Mouse (Mus musculus): ENCODE data around the gene Gdap1l1. TPM values are rescaled to one million over a fixed set of nuclear protein-coding genes. Genes with fewer than 3 reads are reported as not detected.

The Gdap1l1 gene
- 3.9 and 5.0 TPM in 2 replicates for polyA plus RNA-seq (2015; fragmentation: Nextera tagmentation; extraction: Ambion mirVana)

GRCm38 (mm10) chr2:163438246-163438618 is at the start of gene Gdap1l1:
Gdap1l1 (plus strand) TSS chr2:163438476.
- Histone ChIP-seq H3K27me3 (replicated peaks; ENCODE audit: control insufficient read depth, insufficient read depth, low read length) (peaks cover 9% of the 10 kb centered on the region), H3K36me3 (ENCODE audit: control insufficient read depth, insufficient read depth, low read length) (no peaks in the 10 kb centered on the region), H3K9me3 (ENCODE audit: control insufficient read depth, low read length) (no peaks in the 10 kb centered on the region), H3K9ac (ENCODE audit: low read depth, low read length) (0 out of 2 replicates have a peak within 1 kb of the TSS, but pooled peaks have one; percentile 31), H3K4me1 (ENCODE audit: control insufficient read depth, insufficient read depth, low read length) (peaks cover 6% of the 10 kb centered on the region; the same call in 1 of the 2 replicates), H3K4me3 (ENCODE audit: low read length) (peak within 1 kb of the TSS; percentile 39), H3K27ac (ENCODE audit: low read length) (no peak within 1 kb of the TSS), H3K4me2 (ENCODE audit: low read depth, low read length) (peak within 1 kb of the TSS; percentile 50)
- no peak; the same call in 1 of the 2 replicates for ATAC-seq
- WGBS, result under 1% methylated on average over 17 of the region's 18 CpGs

GRCm38 (mm10) chr2:163392436-163392835 is 45.8 kb upstream of the Gdap1l1 start:
- Histone ChIP-seq H3K9me3 (ENCODE audit: control insufficient read depth, low read length) (no peaks in the 10 kb centered on the region), H3K9ac (ENCODE audit: low read depth, low read length) (no peak overlapping the region), H3K4me3 (ENCODE audit: low read length) (no peak overlapping the region), H3K4me2 (ENCODE audit: low read depth, low read length) (no peak overlapping the region), H3K27ac (ENCODE audit: low read length) (no peak overlapping the region), H3K4me1 (ENCODE audit: control insufficient read depth, insufficient read depth, low read length) (no peaks in the 10 kb centered on the region), H3K27me3 (replicated peaks; ENCODE audit: control insufficient read depth, insufficient read depth, low read length) (no peaks in the 10 kb centered on the region), H3K36me3 (ENCODE audit: control insufficient read depth, insufficient read depth, low read length) (no peaks in the 10 kb centered on the region)
- WGBS, result 61% methylated on average over 6 of the region's 6 CpGs
- peak; percentile 76 for ATAC-seq

GRCm38 (mm10) chr2:163393241-163393640 is 45.0 kb upstream of the Gdap1l1 start:
- Histone ChIP-seq H3K27ac (ENCODE audit: low read length) (no peak overlapping the region), H3K4me1 (ENCODE audit: control insufficient read depth, insufficient read depth, low read length) (no peaks in the 10 kb centered on the region), H3K9me3 (ENCODE audit: control insufficient read depth, low read length) (no peaks in the 10 kb centered on the region), H3K27me3 (replicated peaks; ENCODE audit: control insufficient read depth, insufficient read depth, low read length) (no peaks in the 10 kb centered on the region), H3K4me3 (ENCODE audit: low read length) (no peak overlapping the region), H3K36me3 (ENCODE audit: control insufficient read depth, insufficient read depth, low read length) (no peaks in the 10 kb centered on the region), H3K9ac (ENCODE audit: low read depth, low read length) (no peak overlapping the region), H3K4me2 (ENCODE audit: low read depth, low read length) (no peak overlapping the region)
- 89% methylated on average over 10 of the region's 10 CpGs for WGBS
- no peak for ATAC-seq

GRCm38 (mm10) chr2:163393976-163394375 is 44.3 kb upstream of the Gdap1l1 start:
- Histone ChIP-seq H3K36me3 (ENCODE audit: control insufficient read depth, insufficient read depth, low read length) (no peaks in the 10 kb centered on the region), H3K4me1 (ENCODE audit: control insufficient read depth, insufficient read depth, low read length) (no peaks in the 10 kb centered on the region), H3K9ac (ENCODE audit: low read depth, low read length) (no peak overlapping the region), H3K27me3 (replicated peaks; ENCODE audit: control insufficient read depth, insufficient read depth, low read length) (no peaks in the 10 kb centered on the region), H3K9me3 (ENCODE audit: control insufficient read depth, low read length) (no peaks in the 10 kb centered on the region), H3K4me2 (ENCODE audit: low read depth, low read length) (peak overlapping the region; percentile 20; the same call in 1 of the 2 replicates), H3K27ac (ENCODE audit: low read length) (no peak overlapping the region), H3K4me3 (ENCODE audit: low read length) (peak overlapping the region; percentile 36)
- 65% methylated on average over 6 of the region's 6 CpGs for WGBS
- no peak for ATAC-seq

GRCm38 (mm10) chr2:163394977-163395376 is 43.3 kb upstream of the Gdap1l1 start:
- peak overlapping the region; percentile 36; the same call in 1 of the 2 replicates for H3K4me3 ChIP-seq (ENCODE audit: low read length)
- H3K9me3 ChIP-seq (ENCODE audit: control insufficient read depth, low read length), result no peaks in the 10 kb centered on the region
- H3K27me3 ChIP-seq (replicated peaks; ENCODE audit: control insufficient read depth, insufficient read depth, low read length), result no peaks in the 10 kb centered on the region
- H3K4me1 ChIP-seq (ENCODE audit: control insufficient read depth, insufficient read depth, low read length), result no peaks in the 10 kb centered on the region
- peak overlapping the region; percentile 52 for H3K9ac ChIP-seq (ENCODE audit: low read depth, low read length)
- WGBS, result 67% methylated on average over 6 of the region's 6 CpGs
- H3K27ac ChIP-seq (ENCODE audit: low read length), result no peak overlapping the region
- no peaks in the 10 kb centered on the region for H3K36me3 ChIP-seq (ENCODE audit: control insufficient read depth, insufficient read depth, low read length)
- no peak for ATAC-seq
- no peak overlapping the region; the same call in 1 of the 2 replicates for H3K4me2 ChIP-seq (ENCODE audit: low read depth, low read length)

GRCm38 (mm10) chr2:163397071-163397470 is 41.2 kb upstream of the Gdap1l1 start:
- WGBS, result 86% methylated on average over 19 of the region's 19 CpGs
- H3K9ac ChIP-seq (ENCODE audit: low read depth, low read length), result peak overlapping the region; percentile 44
- no peaks in the 10 kb centered on the region for H3K27me3 ChIP-seq (replicated peaks; ENCODE audit: control insufficient read depth, insufficient read depth, low read length)
- no peaks in the 10 kb centered on the region for H3K36me3 ChIP-seq (ENCODE audit: control insufficient read depth, insufficient read depth, low read length)
- peak overlapping the region; percentile 53; the same call in 1 of the 2 replicates for H3K27ac ChIP-seq (ENCODE audit: low read length)
- ATAC-seq, result no peak
- H3K4me1 ChIP-seq (ENCODE audit: control insufficient read depth, insufficient read depth, low read length), result no peaks in the 10 kb centered on the region
- peak overlapping the region; percentile 37 for H3K4me2 ChIP-seq (ENCODE audit: low read depth, low read length)
- H3K9me3 ChIP-seq (ENCODE audit: control insufficient read depth, low read length), result no peaks in the 10 kb centered on the region
- peak overlapping the region; percentile 36 for H3K4me3 ChIP-seq (ENCODE audit: low read length)

GRCm38 (mm10) chr2:163397905-163398304 is 40.4 kb upstream of the Gdap1l1 start, which contains the start of gene Jph2:
Jph2 (minus strand) TSS chr2:163397993.
- H3K9ac ChIP-seq (ENCODE audit: low read depth, low read length), result peak within 1 kb of the TSS; percentile 44
- H3K9me3 ChIP-seq (ENCODE audit: control insufficient read depth, low read length), result no peaks in the 10 kb centered on the region
- peak within 1 kb of the TSS; percentile 36 for H3K4me3 ChIP-seq (ENCODE audit: low read length)
- no peaks in the 10 kb centered on the region for H3K27me3 ChIP-seq (replicated peaks; ENCODE audit: control insufficient read depth, insufficient read depth, low read length)
- no peaks in the 10 kb centered on the region for H3K36me3 ChIP-seq (ENCODE audit: control insufficient read depth, insufficient read depth, low read length)
- WGBS, result 9% methylated on average over 10 of the region's 10 CpGs
- H3K27ac ChIP-seq (ENCODE audit: low read length), result peak within 1 kb of the TSS; percentile 53
- peak within 1 kb of the TSS; percentile 37 for H3K4me2 ChIP-seq (ENCODE audit: low read depth, low read length)
- no peaks in the 10 kb centered on the region for H3K4me1 ChIP-seq (ENCODE audit: control insufficient read depth, insufficient read depth, low read length)
- peak; percentile 70 for ATAC-seq

- Histone ChIP-seq H3K27ac (ENCODE audit: low read length) (peak overlapping the region; percentile 53), H3K36me3 (ENCODE audit: control insufficient read depth, insufficient read depth, low read length) (no peaks in the 10 kb centered on the region), H3K27me3 (replicated peaks; ENCODE audit: control insufficient read depth, insufficient read depth, low read length) (no peaks in the 10 kb centered on the region), H3K4me3 (ENCODE audit: low read length) (no peak overlapping the region), H3K9me3 (ENCODE audit: control insufficient read depth, low read length) (no peaks in the 10 kb centered on the region), H3K9ac (ENCODE audit: low read depth, low read length) (peak overlapping the region; percentile 44; the same call in 1 of the 2 replicates), H3K4me2 (ENCODE audit: low read depth, low read length) (no peak overlapping the region), H3K4me1 (ENCODE audit: control insufficient read depth, insufficient read depth, low read length) (no peaks in the 10 kb centered on the region; the same call in 1 of the 2 replicates)
- 72% methylated on average over 4 of the region's 4 CpGs for WGBS
- no peak for ATAC-seq
These were observed 39.5 kb upstream of the Gdap1l1 start for GRCm38 (mm10) chr2:163398770-163399169.

GRCm38 (mm10) chr2:163399222-163399621 is 39.1 kb upstream of the Gdap1l1 start:
- Histone ChIP-seq H3K27ac (ENCODE audit: low read length) (no peak overlapping the region), H3K4me3 (ENCODE audit: low read length) (no peak overlapping the region), H3K9ac (ENCODE audit: low read depth, low read length) (no peak overlapping the region), H3K4me2 (ENCODE audit: low read depth, low read length) (no peak overlapping the region), H3K9me3 (ENCODE audit: control insufficient read depth, low read length) (no peaks in the 10 kb centered on the region), H3K36me3 (ENCODE audit: control insufficient read depth, insufficient read depth, low read length) (no peaks in the 10 kb centered on the region), H3K27me3 (replicated peaks; ENCODE audit: control insufficient read depth, insufficient read depth, low read length) (no peaks in the 10 kb centered on the region), H3K4me1 (ENCODE audit: control insufficient read depth, insufficient read depth, low read length) (peaks cover 3% of the 10 kb centered on the region)
- WGBS, result 65% methylated on average over 8 of the region's 8 CpGs
- ATAC-seq, result no peak

- no peaks in the 10 kb centered on the region for H3K27me3 ChIP-seq (replicated peaks; ENCODE audit: control insufficient read depth, insufficient read depth, low read length)
- 7% methylated on average over 8 of the region's 8 CpGs for WGBS
- H3K4me2 ChIP-seq (ENCODE audit: low read depth, low read length), result no peak overlapping the region
- no peaks in the 10 kb centered on the region for H3K36me3 ChIP-seq (ENCODE audit: control insufficient read depth, insufficient read depth, low read length)
- no peak overlapping the region for H3K27ac ChIP-seq (ENCODE audit: low read length)
- peaks cover 3% of the 10 kb centered on the region for H3K4me1 ChIP-seq (ENCODE audit: control insufficient read depth, insufficient read depth, low read length)
- H3K9me3 ChIP-seq (ENCODE audit: control insufficient read depth, low read length), result no peaks in the 10 kb centered on the region
- H3K4me3 ChIP-seq (ENCODE audit: low read length), result no peak overlapping the region
- no peak for ATAC-seq
- no peak overlapping the region for H3K9ac ChIP-seq (ENCODE audit: low read depth, low read length)
These were observed 37.1 kb upstream of the Gdap1l1 start for GRCm38 (mm10) chr2:163401221-163401620.
